Comparison of ENCODE assay signal across 27 mouse cellular contexts in the genomic region with DNA sequence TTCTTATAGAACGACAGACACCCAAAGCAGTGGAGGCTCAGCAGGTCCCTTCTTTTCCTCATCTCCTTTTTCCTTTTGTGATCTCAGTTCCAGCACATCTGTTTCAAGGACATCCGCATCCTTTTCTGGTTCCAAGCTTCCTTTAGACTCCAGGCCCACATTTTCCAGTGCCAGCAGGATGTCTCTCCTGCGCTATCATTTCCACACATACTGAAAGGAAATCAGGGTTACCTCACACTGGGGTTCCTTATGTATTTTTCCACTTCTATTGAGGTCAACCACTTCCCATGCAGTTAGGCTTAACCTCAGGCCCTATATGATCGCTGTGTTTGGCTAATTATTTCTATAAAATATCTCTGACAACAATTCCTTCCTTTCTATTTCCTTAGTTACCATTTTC. TPM values are rescaled to one million over a fixed set of nuclear protein-coding genes. Genes with fewer than 3 reads are reported as not detected.
"Had no signal": no experiment of that assay in that cellular context is flagged by ENCODE, and none has a peak within 500 bp of the region (broad histone marks: within the 10 kb centered on the region; RNA-seq: fewer than 3 reads in every experiment).

No protein-coding gene starts in this region.

- H3K27me3 ChIP-seq: hindbrain, embryonic 12.5 days; intestine, embryonic 15.5 days; limb, embryonic 12.5 days; liver, embryonic 13.5 days; liver, embryonic 15.5 days had no signal

- H3K4me3 ChIP-seq: hindbrain, embryonic 10.5 days; hindbrain, embryonic 12.5 days; intestine, embryonic 15.5 days; layer of hippocampus, adult 2 months; left cerebral cortex, adult 2 months; limb, embryonic 10.5 days; limb, embryonic 12.5 days; liver, embryonic 13.5 days; liver, embryonic 15.5 days had no signal

- ATAC-seq: forebrain, postnatal 0 days; hindbrain, embryonic 16.5 days; inflammation-experienced regulatory T-cells, adult 6 months; intestine, embryonic 15.5 days; intestine, postnatal 0 days; liver, postnatal 0 days had no signal

- H3K4me2 ChIP-seq: hindbrain, embryonic 12.5 days; hindbrain, embryonic 14.5 days; intestine, embryonic 15.5 days; limb, embryonic 12.5 days; liver, embryonic 11.5 days; liver, embryonic 13.5 days; liver, embryonic 15.5 days had no signal

- H3K36me3 ChIP-seq: intestine, embryonic 15.5 days; limb, embryonic 10.5 days; limb, embryonic 12.5 days; liver, embryonic 13.5 days; liver, embryonic 15.5 days had no signal

- H3K27ac ChIP-seq: hindbrain, embryonic 10.5 days; hindbrain, embryonic 12.5 days; hindbrain, embryonic 14.5 days; intestine, embryonic 15.5 days; layer of hippocampus, adult 2 months; left cerebral cortex, adult 2 months; limb, embryonic 10.5 days; limb, embryonic 12.5 days; liver, embryonic 13.5 days; liver, embryonic 15.5 days had no signal

- H3K9me3 ChIP-seq: hindbrain, embryonic 10.5 days; hindbrain, embryonic 12.5 days; intestine, embryonic 15.5 days; limb, embryonic 10.5 days; limb, embryonic 12.5 days; liver, embryonic 13.5 days; liver, embryonic 15.5 days had no signal

- H3K9ac ChIP-seq: forebrain, postnatal 0 days; hindbrain, embryonic 12.5 days; hindbrain, embryonic 14.5 days; intestine, embryonic 15.5 days; limb, embryonic 12.5 days; liver, embryonic 13.5 days; liver, embryonic 15.5 days; liver, postnatal 0 days had no signal

- DNase-seq: forebrain, postnatal 0 days; gastrocnemius, postnatal 10 days; gastrocnemius, postnatal 25 days; heart, postnatal 14 days; heart, postnatal 36 days; kidney, adult 18-20 months; kidney, adult 8-10 months; kidney, postnatal 10 days; kidney, postnatal 25 days; kidney, postnatal 4 days; liver; liver, embryonic 13.5 days; liver, postnatal 0 days had no signal

RNA-seq across cellular contexts. Expression of gene Nkapl, which starts 32.8 kb away (rescaled TPM):
- total RNA-seq: granulocyte monocyte progenitor cell, adult 5-6 weeks had no signal

RNA-seq across cellular contexts. Expression of gene Zkscan4, which starts 43.2 kb away (rescaled TPM):
- polyA plus RNA-seq: inflammation-experienced regulatory T-cells, adult 6 months had no signal
